Mouse (Mus musculus) liver, adult 2 months (tissue): ENCODE results near the gene 1700008O03Rik.

Experiments used
- CTCF ChIP-seq: fragments of 200-500 bp; IDR thresholded peaks from 2 replicates; pipeline ENCODE4 v1.5.1; 2011; ENCODE audit warnings: low read depth, low read length, control low read depth
- POLR2A ChIP-seq: fragments of 200-500 bp; IDR thresholded peaks from 2 replicates; pipeline ENCODE4 v1.6.1; 2011; ENCODE audit warnings: low read length, control low read depth; ENCODE audit not compliant: insufficient read depth; ENCODE audit errors: extremely low read depth

GRCm38 (mm10) chr7:44349043-44349442, 36.6 kb downstream of the 1700008O03Rik start:
- no peak for TF ChIP-seq CTCF
- no peak for TF ChIP-seq POLR2A
